Mouse (Mus musculus): ENCODE measurements around the gene Nit2.
A peak's percentile ranks its signal among the peaks of the same experiment; 100 is the strongest.

DNA sequence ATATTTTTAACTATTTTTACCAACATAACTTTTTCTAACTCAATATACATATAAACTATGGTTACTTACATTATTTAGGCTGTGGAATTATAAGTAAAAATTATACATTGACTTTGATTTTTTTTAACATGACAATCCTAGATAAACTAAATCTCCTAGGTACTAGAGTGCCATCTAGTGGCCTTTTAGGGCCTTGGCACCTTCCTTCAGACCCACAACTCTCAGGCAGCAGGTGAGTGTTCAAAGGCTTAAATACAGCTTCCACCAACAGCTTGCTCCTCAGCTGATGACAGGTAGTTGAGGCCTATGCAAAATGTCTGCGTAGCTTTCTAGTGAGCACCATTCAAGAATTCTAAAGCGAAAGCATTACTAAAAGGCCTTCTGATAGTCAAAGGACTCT lies 10.1 kb upstream of the Nit2 start:
- TF ChIP-seq CTCF (IDR thresholded peaks at IDR 0.05; ENCODE audit: extremely low read depth, insufficient read depth, low read length) (peak; percentile 61), POLR2A (IDR thresholded peaks at IDR 0.05; ENCODE audit: extremely low read depth, insufficient read depth, low read length) (no peak)
